Mouse (Mus musculus) intestine, postnatal 0 days (tissue): ENCODE measurements around the gene Atp2a1. TPM values are rescaled to one million over a fixed set of nuclear protein-coding genes. Genes with fewer than 3 reads are reported as not detected.

ENCODE experiments used
- ATAC-seq: fragments of 200-750 bp; cut with Nextera tagmentation; 2 replicates; pipeline ENCODE4 v1.8.0; 2017; ENCODE audit warnings: mild to moderate bottlenecking, moderate TSS enrichment, moderate library complexity
- H3K27ac ChIP-seq: fragments of 300-500 bp; sonication (generic); 2 replicates; pipeline ENCODE4 v1.5.1; 2014; ENCODE audit warnings: mild to moderate bottlenecking, low read depth, low read length, moderate library complexity
- H3K27me3 ChIP-seq: fragments of 300-500 bp; sonication (generic); replicated peaks from 2 replicates; pipeline ENCODE4 v1.6.1; 2014; ENCODE audit warnings: low read length, mixed read lengths; ENCODE audit not compliant: control insufficient read depth, insufficient read depth
- H3K36me3 ChIP-seq: fragments of 300-500 bp; sonication (generic); 2 replicates; pipeline ENCODE4 v1.6.1; 2014; ENCODE audit warnings: mild to moderate bottlenecking, moderate library complexity; ENCODE audit not compliant: control insufficient read depth, insufficient read depth
- H3K4me1 ChIP-seq: fragments of 300-500 bp; sonication (generic); replicated peaks from 2 replicates; pipeline ENCODE4 v1.6.1; 2014; ENCODE audit warnings: antibody characterized with exemption, low read length, mixed read lengths; ENCODE audit not compliant: control insufficient read depth, insufficient read depth
- H3K4me2 ChIP-seq: fragments of 300-500 bp; sonication (generic); replicated peaks from 2 replicates; pipeline ENCODE4 v1.6.1; 2014; ENCODE audit warnings: low read depth, mild to moderate bottlenecking, moderate library complexity
- H3K4me3 ChIP-seq: fragments of 300-500 bp; sonication (generic); 2 replicates; pipeline ENCODE4 v1.5.1; 2014; ENCODE audit warnings: low read depth, low read length
- H3K9ac ChIP-seq: fragments of 300-500 bp; sonication (generic); 2 replicates; pipeline ENCODE4 v1.6.1; 2014; ENCODE audit warnings: mild to moderate bottlenecking, low read depth, low read length
- H3K9me3 ChIP-seq: fragments of 300-500 bp; sonication (generic); 2 replicates; pipeline ENCODE4 v1.6.1; 2016; ENCODE audit warnings: mixed run types; ENCODE audit not compliant: control insufficient read depth
- CTCF ChIP-seq: sonication (generic); IDR thresholded peaks from 2 replicates; pipeline ENCODE4 v1.5.1; 2016; ENCODE audit warnings: low read depth, mild to moderate bottlenecking, control low read depth, antibody characterized with exemption, moderate library complexity
- WGBS: fragments of 180-500 bp; shearing (Covaris S2); extraction: QIAGEN DNeasy Blood & Tissue Kit; methylation state at CpG from one replicate; pipeline ENCODE4 v1.1.7; 2014; 5-methylcytosine and 5-hydroxymethylcytosine counted together
- polyA plus RNA-seq: library from polyadenylated mRNA; unstranded; fragments of >200 nt; fragmentation: Nextera tagmentation; extraction: Ambion mirVana; gene quantifications from 2 replicates; pipeline ENCODE4 v1.2.1, GENCODE M21; 2015

The Atp2a1 gene
- polyA plus RNA-seq, 1 experiment from 2014 or later = 0.05 TPM

GRCm38 (mm10) chr7:126502023-126502741, 39.3 kb upstream of the Atp2a1 start:
- Histone ChIP-seq H3K36me3 (peaks cover 38% of the 10 kb centered on the region), H3K27ac (peak overlapping the region; percentile 98), H3K27me3 (no peaks in the 10 kb centered on the region), H3K4me3 (peak overlapping the region; percentile 80), H3K9ac (peak overlapping the region; percentile 97), H3K9me3 (no peaks in the 10 kb centered on the region), H3K4me1 (no peaks in the 10 kb centered on the region), H3K4me2 (peak overlapping the region; percentile 65)
- no peak for TF ChIP-seq CTCF
- ATAC-seq = peak; percentile 74
- WGBS = under 1% methylated on average over 52 of the region's 57 CpGs

GRCm38 (mm10) chr7:126501684-126502022, 38.7 kb upstream of the Atp2a1 start:
- 2% methylated on average over 9 of the region's 9 CpGs for WGBS
- peak overlapping the region; percentile 65 for H3K4me2 ChIP-seq

GRCm38 (mm10) chr7:126499416-126499815, 36.5 kb upstream of the Atp2a1 start:
- H3K9ac ChIP-seq = no peak overlapping the region
- ATAC-seq = no peak
- no peaks in the 10 kb centered on the region for H3K4me1 ChIP-seq
- H3K4me2 ChIP-seq = no peak overlapping the region
- TF ChIP-seq CTCF = no peak
- no peaks in the 10 kb centered on the region for H3K9me3 ChIP-seq
- WGBS = 92% methylated on average over 7 of the region's 7 CpGs
- peaks cover 65% of the 10 kb centered on the region for H3K36me3 ChIP-seq
- no peak overlapping the region for H3K4me3 ChIP-seq
- no peaks in the 10 kb centered on the region for H3K27me3 ChIP-seq
- no peak overlapping the region for H3K27ac ChIP-seq

More at GRCm38 (mm10) chr7:126501684-126502022, 38.7 kb upstream of the Atp2a1 start:
- no peak for ATAC-seq
- Histone ChIP-seq H3K4me3 (peak overlapping the region; percentile 80), H3K36me3 (peaks cover 43% of the 10 kb centered on the region), H3K4me1 (no peaks in the 10 kb centered on the region), H3K27me3 (no peaks in the 10 kb centered on the region), H3K27ac (peak overlapping the region; percentile 98), H3K9ac (peak overlapping the region; percentile 97), H3K9me3 (no peaks in the 10 kb centered on the region)
- TF ChIP-seq CTCF = no peak

GRCm38 (mm10) chr7:126497966-126498365, 35.1 kb upstream of the Atp2a1 start:
- ATAC-seq = no peak

GRCm38 (mm10) chr7:126496475-126496874, 33.6 kb upstream of the Atp2a1 start:
- Histone ChIP-seq H3K4me1 (no peaks in the 10 kb centered on the region), H3K36me3 (peaks cover 93% of the 10 kb centered on the region), H3K4me3 (no peak overlapping the region), H3K9ac (no peak overlapping the region), H3K27me3 (no peaks in the 10 kb centered on the region), H3K27ac (no peak overlapping the region), H3K4me2 (no peak overlapping the region), H3K9me3 (no peaks in the 10 kb centered on the region)
- no peak for ATAC-seq
- WGBS = 85% methylated on average over 5 of the region's 5 CpGs
- TF ChIP-seq CTCF = no peak

More at GRCm38 (mm10) chr7:126497966-126498365, 35.1 kb upstream of the Atp2a1 start:
- 91% methylated on average over 12 of the region's 12 CpGs for WGBS
- H3K4me2 ChIP-seq = no peak overlapping the region
- H3K9me3 ChIP-seq = no peaks in the 10 kb centered on the region
- H3K4me1 ChIP-seq = no peaks in the 10 kb centered on the region
- no peak overlapping the region for H3K9ac ChIP-seq
- TF ChIP-seq CTCF = no peak
- H3K27me3 ChIP-seq = no peaks in the 10 kb centered on the region
- no peak overlapping the region for H3K4me3 ChIP-seq
- H3K27ac ChIP-seq = no peak overlapping the region
- peaks cover 79% of the 10 kb centered on the region for H3K36me3 ChIP-seq

GRCm38 (mm10) chr7:126494120-126494519, 31.2 kb upstream of the Atp2a1 start:
- no peak overlapping the region for H3K9ac ChIP-seq
- 69% methylated on average over 6 of the region's 6 CpGs for WGBS
- H3K27me3 ChIP-seq = no peaks in the 10 kb centered on the region
- H3K4me1 ChIP-seq = no peaks in the 10 kb centered on the region
- H3K27ac ChIP-seq = no peak overlapping the region
- H3K4me3 ChIP-seq = no peak overlapping the region
- no peak for TF ChIP-seq CTCF
- no peaks in the 10 kb centered on the region for H3K9me3 ChIP-seq
- ATAC-seq = peak; percentile 21; the same call in 1 of the 2 replicates
- H3K36me3 ChIP-seq = peaks cover 85% of the 10 kb centered on the region
- no peak overlapping the region for H3K4me2 ChIP-seq
